Mouse (Mus musculus): Measurements from ENCODE around the gene Nat9. TPM values are rescaled to one million over a fixed set of nuclear protein-coding genes. Genes with fewer than 3 reads are reported as not detected.

The Nat9 gene
- polyA plus RNA-seq, 1 experiment from 2014 or later, result 16.5 TPM

DNA sequence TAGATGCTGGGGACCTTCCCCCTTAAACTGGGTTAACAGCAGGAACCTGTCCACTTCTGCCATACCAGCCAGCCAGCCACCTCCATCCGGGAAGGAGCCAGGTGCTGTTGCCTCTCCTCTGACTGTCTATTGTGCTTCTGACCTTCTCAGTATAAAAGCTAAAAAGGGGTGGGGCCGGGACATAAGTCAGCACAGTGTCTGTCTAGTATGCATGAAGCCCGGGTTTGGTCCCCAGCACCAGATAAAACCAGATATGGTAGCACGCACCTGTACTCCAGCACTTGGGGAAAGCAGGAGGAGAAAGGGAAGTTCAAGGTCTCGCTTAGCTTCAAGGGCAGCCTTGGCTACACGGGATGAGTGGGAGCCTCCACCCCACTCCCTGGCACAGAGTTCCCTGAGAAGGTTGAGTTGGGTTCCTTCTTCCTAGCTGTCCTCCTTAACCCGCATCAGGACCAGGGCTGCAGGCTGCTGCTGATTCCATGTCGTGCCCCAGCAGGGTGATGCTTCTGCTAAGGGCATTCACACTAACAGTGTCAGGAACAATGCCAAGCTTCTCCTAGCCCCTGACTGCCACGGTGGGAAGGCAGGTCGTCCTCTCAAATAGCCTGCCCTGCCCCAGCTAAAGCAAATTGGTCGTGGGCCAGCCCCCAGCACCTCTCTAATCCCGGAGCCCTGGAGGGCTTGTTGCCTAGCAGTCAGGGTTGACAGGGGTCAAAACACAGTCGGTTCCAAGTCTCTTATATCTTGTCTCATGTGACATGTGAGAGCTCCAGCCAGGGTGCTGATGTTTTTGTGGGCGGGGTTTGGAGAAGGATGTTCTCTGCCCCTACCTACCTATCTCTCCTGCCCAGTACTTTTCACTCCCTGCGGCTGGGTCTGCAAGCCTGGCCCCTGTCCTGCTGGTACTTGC, 41.6 kb upstream of the Nat9 start:
- Histone ChIP-seq H3K9ac (ENCODE audit: low read length) (no peak overlapping the region), H3K4me3 (ENCODE audit: control insufficient read depth in 1 of 2, insufficient read depth in 1 of 2, low read depth in 1 of 2, low read length in 2 of 2) (no peak overlapping the region), H3K27ac (replicated peaks in 1 of 2; ENCODE audit: control insufficient read depth in 1 of 2, insufficient read depth in 1 of 2, low read depth in 2 of 2, low read length in 2 of 2) (0 out of 4 replicates have a peak overlapping the region, but pooled peaks of 1 of the 2 experiments have one; percentile 8), H3K9me3 (ENCODE audit: control insufficient read depth, low read length) (no peaks in the 10 kb centered on the region), H3K36me3 (ENCODE audit: control insufficient read depth, insufficient read depth, low read length) (no peaks in the 10 kb centered on the region), H3K4me1 (ENCODE audit: control insufficient read depth in 2 of 2, insufficient read depth in 2 of 2, low read length in 2 of 2) (peaks cover 46 to 57% of the 10 kb centered on the region in 2 experiments), H3K27me3 (ENCODE audit: control insufficient read depth, insufficient read depth, low read length) (0 out of 2 replicates have a peak, but pooled peaks cover 2% of the 10 kb centered on the region), H3K4me2 (ENCODE audit: low read length) (no peak overlapping the region)
- 43% methylated on average over 15 of the region's 15 CpGs for WGBS
- ATAC-seq (ENCODE audit: insufficient number of reproducible peaks, insufficient read depth, low FRiP score, low read depth), result peak; percentile 10; the same call in 1 of the 2 replicates

DNA sequence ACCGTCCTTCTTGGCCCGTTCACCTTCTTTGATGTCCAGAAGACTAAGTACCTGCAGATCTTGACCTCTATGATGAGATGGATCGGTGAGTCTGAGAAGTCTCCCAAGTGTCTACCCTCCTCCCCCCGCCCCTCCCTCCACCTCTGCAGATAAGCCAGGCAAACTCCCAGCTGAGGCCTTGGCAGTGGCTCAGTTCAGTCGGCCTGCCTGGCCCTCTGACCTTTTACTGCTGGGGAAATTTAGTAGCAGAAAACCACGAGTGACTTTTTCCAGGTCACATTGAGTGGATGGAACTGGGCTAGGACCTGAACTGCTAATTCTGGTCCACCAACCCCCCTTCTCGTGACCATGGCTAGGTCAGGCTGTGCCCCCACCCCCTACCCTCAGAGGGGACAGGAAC, 40.8 kb upstream of the Nat9 start:
- Histone ChIP-seq H3K27ac (replicated peaks in 1 of 2; ENCODE audit: control insufficient read depth in 1 of 2, insufficient read depth in 1 of 2, low read depth in 2 of 2, low read length in 2 of 2) (no peak overlapping the region), H3K27me3 (ENCODE audit: control insufficient read depth, insufficient read depth, low read length) (0 out of 2 replicates have a peak, but pooled peaks cover 2% of the 10 kb centered on the region), H3K9ac (ENCODE audit: low read length) (no peak overlapping the region), H3K4me2 (ENCODE audit: low read length) (no peak overlapping the region), H3K9me3 (ENCODE audit: control insufficient read depth, low read length) (no peaks in the 10 kb centered on the region), H3K4me3 (ENCODE audit: control insufficient read depth in 1 of 2, insufficient read depth in 1 of 2, low read depth in 1 of 2, low read length in 2 of 2) (no peak overlapping the region), H3K4me1 (ENCODE audit: control insufficient read depth in 2 of 2, insufficient read depth in 2 of 2, low read length in 2 of 2) (peaks cover 53 to 65% of the 10 kb centered on the region in 2 experiments), H3K36me3 (ENCODE audit: control insufficient read depth, insufficient read depth, low read length) (no peaks in the 10 kb centered on the region)
- WGBS, result 51% methylated on average over 7 of the region's 7 CpGs
- ATAC-seq (ENCODE audit: insufficient number of reproducible peaks, insufficient read depth, low FRiP score, low read depth), result no peak

DNA sequence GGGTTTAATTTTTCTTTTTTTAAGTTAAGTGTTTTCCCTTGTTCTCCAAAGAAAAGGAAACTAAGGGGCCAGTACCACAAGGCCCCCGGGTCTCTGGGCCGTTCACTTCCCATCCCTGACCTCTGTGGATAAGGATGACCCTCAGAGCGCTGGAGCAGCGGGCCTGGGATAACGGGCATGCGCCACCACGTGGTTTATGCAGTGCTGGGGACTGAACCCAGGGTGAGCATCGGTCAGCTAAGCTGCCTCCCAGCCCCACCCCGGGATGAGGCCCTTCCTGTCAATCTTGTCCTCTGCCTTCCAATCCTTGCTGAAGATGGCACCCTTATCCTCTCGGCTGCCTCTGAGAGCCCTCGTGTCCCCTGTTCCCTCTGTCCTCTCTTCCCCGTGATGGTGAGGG, 40.0 kb upstream of the Nat9 start:
- H3K27me3 ChIP-seq (ENCODE audit: control insufficient read depth, insufficient read depth, low read length), result 0 out of 2 replicates have a peak, but pooled peaks cover 2% of the 10 kb centered on the region
- ATAC-seq (ENCODE audit: insufficient number of reproducible peaks, insufficient read depth, low FRiP score, low read depth), result no peak
- H3K27ac ChIP-seq (replicated peaks in 1 of 2; ENCODE audit: control insufficient read depth in 1 of 2, insufficient read depth in 1 of 2, low read depth in 2 of 2, low read length in 2 of 2), result no peak overlapping the region
- no peaks in the 10 kb centered on the region for H3K36me3 ChIP-seq (ENCODE audit: control insufficient read depth, insufficient read depth, low read length)
- H3K9ac ChIP-seq (ENCODE audit: low read length), result no peak overlapping the region
- no peak overlapping the region for H3K4me3 ChIP-seq (ENCODE audit: control insufficient read depth in 1 of 2, insufficient read depth in 1 of 2, low read depth in 1 of 2, low read length in 2 of 2)
- no peak overlapping the region for H3K4me2 ChIP-seq (ENCODE audit: low read length)
- WGBS, result 31% methylated on average over 12 of the region's 12 CpGs
- H3K4me1 ChIP-seq (ENCODE audit: control insufficient read depth in 2 of 2, insufficient read depth in 2 of 2, low read length in 2 of 2), result peaks cover 61 to 73% of the 10 kb centered on the region in 2 experiments
- no peaks in the 10 kb centered on the region for H3K9me3 ChIP-seq (ENCODE audit: control insufficient read depth, low read length)

DNA sequence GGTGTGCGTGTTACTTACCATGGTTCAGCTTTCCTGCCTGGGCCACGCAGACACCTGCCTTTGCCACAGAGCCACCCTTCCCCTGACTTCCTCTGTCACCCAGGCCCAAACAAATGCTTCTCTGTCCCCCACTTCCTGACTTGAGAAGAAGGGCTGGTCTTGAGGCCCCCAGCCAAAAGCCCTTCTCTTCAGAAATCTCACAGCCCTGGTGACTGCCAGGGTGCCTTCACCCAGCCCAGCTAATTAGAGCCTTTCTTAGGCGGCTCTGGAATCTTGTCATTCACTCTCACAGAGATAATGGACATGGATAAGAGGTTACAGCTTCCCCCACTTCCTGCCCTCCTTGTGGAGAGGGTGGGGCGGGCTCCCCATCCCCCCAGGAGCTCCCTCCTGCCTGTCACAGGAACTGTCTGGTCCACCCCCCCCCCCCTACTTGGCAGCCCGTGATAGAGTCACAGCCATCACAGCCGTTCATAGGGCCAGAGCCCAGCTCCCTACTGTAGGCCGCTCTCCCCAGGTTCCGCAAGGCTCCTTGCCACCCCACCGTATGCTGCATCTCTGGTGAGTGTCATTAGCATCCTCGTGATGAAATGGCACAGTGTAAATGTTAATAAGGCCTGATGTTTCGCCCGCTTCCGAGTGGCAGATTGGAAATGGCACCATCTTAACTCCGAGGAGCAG, 39.3 kb upstream of the Nat9 start:
- Histone ChIP-seq H3K27ac (replicated peaks in 1 of 2; ENCODE audit: control insufficient read depth in 1 of 2, insufficient read depth in 1 of 2, low read depth in 2 of 2, low read length in 2 of 2) (peak overlapping the region in 1 of 2 experiments; percentile 56; a peak in 2 of 4 replicates), H3K9ac (ENCODE audit: low read length) (no peak overlapping the region)

DNA sequence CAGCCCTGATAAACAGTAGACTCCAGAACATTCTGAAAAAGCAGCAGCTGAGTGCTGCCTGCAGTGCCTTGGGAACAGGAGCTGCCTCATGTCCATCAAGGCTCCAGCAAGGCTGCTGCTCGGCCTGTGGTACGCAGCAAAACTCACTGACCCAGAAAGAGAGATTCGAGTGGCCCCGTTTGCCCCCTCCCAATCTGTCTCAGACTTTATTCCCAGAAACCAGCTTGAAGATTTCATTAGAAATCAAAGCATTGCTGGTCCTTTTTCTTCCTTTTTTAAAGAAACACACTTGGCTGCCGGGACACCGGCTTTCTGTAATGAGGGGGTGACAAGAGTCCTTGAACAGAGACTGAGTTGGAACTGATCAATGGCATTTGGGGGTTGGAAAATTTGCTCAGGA, 37.6 kb upstream of the Nat9 start:
- Histone ChIP-seq H3K9me3 (ENCODE audit: control insufficient read depth, low read length) (no peaks in the 10 kb centered on the region), H3K27me3 (ENCODE audit: control insufficient read depth, insufficient read depth, low read length) (no peaks in the 10 kb centered on the region), H3K36me3 (ENCODE audit: control insufficient read depth, insufficient read depth, low read length) (no peaks in the 10 kb centered on the region), H3K9ac (ENCODE audit: low read length) (no peak overlapping the region), H3K4me3 (ENCODE audit: control insufficient read depth in 1 of 2, insufficient read depth in 1 of 2, low read depth in 1 of 2, low read length in 2 of 2) (no peak overlapping the region), H3K4me2 (ENCODE audit: low read length) (no peak overlapping the region), H3K4me1 (ENCODE audit: control insufficient read depth in 2 of 2, insufficient read depth in 2 of 2, low read length in 2 of 2) (peaks cover 69 to 81% of the 10 kb centered on the region in 2 experiments), H3K27ac (replicated peaks in 1 of 2; ENCODE audit: control insufficient read depth in 1 of 2, insufficient read depth in 1 of 2, low read depth in 2 of 2, low read length in 2 of 2) (no peak overlapping the region)
- WGBS, result 90% methylated on average over 6 of the region's 6 CpGs
- no peak for ATAC-seq (ENCODE audit: insufficient number of reproducible peaks, insufficient read depth, low FRiP score, low read depth)

More for the DNA sequence above, 39.3 kb upstream of the Nat9 start:
- 0 out of 2 replicates have a peak overlapping the region, but pooled peaks have one; percentile 14 for H3K4me2 ChIP-seq (ENCODE audit: low read length)
- no peaks in the 10 kb centered on the region for H3K27me3 ChIP-seq (ENCODE audit: control insufficient read depth, insufficient read depth, low read length)
- peak; percentile 11; the same call in 1 of the 2 replicates for ATAC-seq (ENCODE audit: insufficient number of reproducible peaks, insufficient read depth, low FRiP score, low read depth)
- no peak overlapping the region for H3K4me3 ChIP-seq (ENCODE audit: control insufficient read depth in 1 of 2, insufficient read depth in 1 of 2, low read depth in 1 of 2, low read length in 2 of 2)
- no peaks in the 10 kb centered on the region for H3K36me3 ChIP-seq (ENCODE audit: control insufficient read depth, insufficient read depth, low read length)
- peaks cover 67 to 80% of the 10 kb centered on the region in 2 experiments for H3K4me1 ChIP-seq (ENCODE audit: control insufficient read depth in 2 of 2, insufficient read depth in 2 of 2, low read length in 2 of 2)
- 39% methylated on average over 14 of the region's 14 CpGs for WGBS
- no peaks in the 10 kb centered on the region for H3K9me3 ChIP-seq (ENCODE audit: control insufficient read depth, low read length)

DNA sequence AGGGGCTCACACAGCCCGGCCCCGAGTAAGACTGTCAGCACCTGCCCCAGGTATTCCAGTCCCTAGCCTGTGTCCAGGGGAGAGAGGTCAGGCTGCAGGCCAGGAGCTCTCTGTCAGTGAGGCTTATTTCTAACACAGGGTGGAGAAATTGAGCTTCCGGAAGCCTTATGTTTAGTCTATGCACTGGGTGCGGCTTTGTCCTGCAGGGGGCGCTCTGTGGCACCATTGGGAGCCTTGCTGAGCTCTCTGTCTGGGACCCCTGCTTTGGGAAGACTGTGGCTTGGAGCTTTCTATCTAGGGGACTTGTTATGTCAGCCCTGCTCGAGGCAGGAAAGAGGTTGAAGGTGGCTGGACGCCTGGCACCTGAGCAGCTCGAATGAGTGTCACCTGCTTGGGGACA, 37.2 kb upstream of the Nat9 start:
- no peak overlapping the region for H3K4me3 ChIP-seq (ENCODE audit: control insufficient read depth in 1 of 2, insufficient read depth in 1 of 2, low read depth in 1 of 2, low read length in 2 of 2)
- no peak overlapping the region for H3K9ac ChIP-seq (ENCODE audit: low read length)
- no peaks in the 10 kb centered on the region for H3K9me3 ChIP-seq (ENCODE audit: control insufficient read depth, low read length)
- peaks cover 70 to 83% of the 10 kb centered on the region in 2 experiments for H3K4me1 ChIP-seq (ENCODE audit: control insufficient read depth in 2 of 2, insufficient read depth in 2 of 2, low read length in 2 of 2)
- H3K27ac ChIP-seq (replicated peaks in 1 of 2; ENCODE audit: control insufficient read depth in 1 of 2, insufficient read depth in 1 of 2, low read depth in 2 of 2, low read length in 2 of 2), result no peak overlapping the region
- no peaks in the 10 kb centered on the region for H3K36me3 ChIP-seq (ENCODE audit: control insufficient read depth, insufficient read depth, low read length)
- H3K27me3 ChIP-seq (ENCODE audit: control insufficient read depth, insufficient read depth, low read length), result no peaks in the 10 kb centered on the region
- 35% methylated on average over 8 of the region's 8 CpGs for WGBS
- no peak overlapping the region for H3K4me2 ChIP-seq (ENCODE audit: low read length)
- ATAC-seq (ENCODE audit: insufficient number of reproducible peaks, insufficient read depth, low FRiP score, low read depth), result no peak

DNA sequence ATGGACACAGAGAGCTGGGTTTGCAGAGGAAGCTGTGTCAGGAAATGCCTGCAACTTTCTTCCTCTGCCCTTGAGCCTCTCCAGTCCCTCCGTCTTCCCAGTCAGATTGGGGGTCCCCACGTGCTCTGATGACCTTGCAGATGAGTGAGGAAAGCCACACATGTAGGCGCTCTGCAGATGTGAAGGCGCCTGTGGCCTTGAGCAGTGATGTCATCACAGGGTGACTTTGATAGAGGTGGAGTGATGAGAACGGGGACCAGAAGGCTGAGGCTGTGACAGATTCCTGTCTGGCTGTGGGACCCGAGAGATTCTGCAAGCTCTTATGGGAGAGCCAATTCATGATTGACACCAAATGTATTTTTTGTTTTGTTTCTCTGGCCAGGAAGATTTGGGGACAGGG, 36.2 kb upstream of the Nat9 start:
- WGBS, result 12% methylated on average over 6 of the region's 6 CpGs
- ATAC-seq (ENCODE audit: insufficient number of reproducible peaks, insufficient read depth, low FRiP score, low read depth), result no peak
- Histone ChIP-seq H3K4me2 (ENCODE audit: low read length) (no peak overlapping the region), H3K36me3 (ENCODE audit: control insufficient read depth, insufficient read depth, low read length) (no peaks in the 10 kb centered on the region), H3K4me1 (ENCODE audit: control insufficient read depth in 2 of 2, insufficient read depth in 2 of 2, low read length in 2 of 2) (peaks cover 71 to 83% of the 10 kb centered on the region in 2 experiments), H3K9ac (ENCODE audit: low read length) (peak overlapping the region; percentile 54), H3K27me3 (ENCODE audit: control insufficient read depth, insufficient read depth, low read length) (no peaks in the 10 kb centered on the region), H3K4me3 (ENCODE audit: control insufficient read depth in 1 of 2, insufficient read depth in 1 of 2, low read depth in 1 of 2, low read length in 2 of 2) (no peak overlapping the region), H3K27ac (replicated peaks in 1 of 2; ENCODE audit: control insufficient read depth in 1 of 2, insufficient read depth in 1 of 2, low read depth in 2 of 2, low read length in 2 of 2) (peak overlapping the region; percentile 30 to 83; a peak in 3 of 4 replicates), H3K9me3 (ENCODE audit: control insufficient read depth, low read length) (no peaks in the 10 kb centered on the region)

All from heart, embryonic 14.5 days (tissue).